Mouse (Mus musculus) myocyte (in vitro differentiated cells): ENCODE results near the gene Arl15.

Experiments
- CEBPB ChIP-seq: IDR thresholded peaks from 2 replicates; pipeline ENCODE4 v1.6.1; 2011; ENCODE audit warnings: mild to moderate bottlenecking, moderate library complexity; ENCODE audit not compliant: poor library complexity, insufficient read depth, severe bottlenecking
- E2F4 ChIP-seq: IDR thresholded peaks from one replicate; pipeline ENCODE4 v1.6.1; 2011; ENCODE audit warnings: mild to moderate bottlenecking, control low read depth, moderate library complexity; ENCODE audit not compliant: insufficient read depth
- MAX ChIP-seq: IDR thresholded peaks from one replicate; pipeline ENCODE4 v1.6.1; 2011; ENCODE audit warnings: low read depth, mild to moderate bottlenecking, control low read depth
- MYOD1 ChIP-seq, 3 experiments: IDR thresholded peaks; one replicate each; pipeline ENCODE4 v1.6.1; 2011; ENCODE audit warnings: control low read depth in 2 of 3, low read depth in 2 of 3, mild to moderate bottlenecking in 2 of 3, moderate library complexity in 1 of 3; ENCODE audit not compliant: insufficient read length in 2 of 3, control insufficient read depth in 1 of 3
- MYOG ChIP-seq, 3 experiments: IDR thresholded peaks; one replicate each; pipeline ENCODE4 v1.6.1; 2011; ENCODE audit warnings: control low read depth in 2 of 3, low read depth in 2 of 3, mild to moderate bottlenecking in 2 of 3; ENCODE audit not compliant: insufficient read length in 2 of 3, control insufficient read depth in 1 of 3, insufficient read depth in 1 of 3
- POLR2A ChIP-seq: IDR thresholded peaks from one replicate; pipeline ENCODE4 v1.6.1; 2011; ENCODE audit warnings: low read depth, mild to moderate bottlenecking, control low read depth, moderate library complexity; ENCODE audit not compliant: insufficient read length
- POLR2AphosphoS2 ChIP-seq: IDR thresholded peaks from one replicate; pipeline ENCODE4 v1.6.1; 2011; ENCODE audit warnings: low read depth, control low read depth; ENCODE audit not compliant: insufficient read length
- SRF ChIP-seq: IDR thresholded peaks from one replicate; pipeline ENCODE4 v1.6.1; 2011; ENCODE audit warnings: low read depth; ENCODE audit not compliant: control insufficient read depth, insufficient read length
- TCF12 ChIP-seq: IDR thresholded peaks from one replicate; pipeline ENCODE4 v1.6.1; 2011; ENCODE audit warnings: mild to moderate bottlenecking, control low read depth; ENCODE audit not compliant: poor library complexity, insufficient read depth, severe bottlenecking
- USF1 ChIP-seq: IDR thresholded peaks from one replicate; pipeline ENCODE4 v1.6.1; 2011; ENCODE audit warnings: low read depth, mild to moderate bottlenecking, control low read depth, moderate library complexity

DNA sequence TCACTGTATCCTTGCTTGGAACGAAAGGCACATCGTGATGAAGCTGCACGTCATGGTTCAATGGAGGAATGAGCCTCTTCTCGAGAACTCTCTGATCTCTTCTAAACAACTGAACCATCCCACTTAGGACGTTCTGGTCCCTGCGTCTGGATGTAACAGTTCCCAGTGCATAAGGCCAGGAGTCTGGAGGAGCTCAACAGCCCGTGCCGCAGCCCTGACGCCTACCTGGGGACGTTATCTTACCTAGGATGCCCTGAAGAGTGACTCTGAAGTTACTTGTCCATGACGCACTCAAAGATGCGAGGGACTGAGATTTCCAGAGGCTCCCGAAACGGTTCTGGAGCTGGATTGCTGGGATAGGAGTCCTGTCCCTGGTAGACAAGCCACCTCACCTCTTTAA is 121.4 kb downstream of the Arl15 start:
- TF ChIP-seq TCF12 = no peak
- no peak for TF ChIP-seq POLR2A
- TF ChIP-seq MAX = no peak
- TF ChIP-seq CEBPB = no peak
- TF ChIP-seq MYOG (IDR thresholded peaks at IDR 0.05; ENCODE audit: control insufficient read depth in 1 of 3, insufficient read depth in 1 of 3, insufficient read length in 2 of 3, low read depth in 2 of 3) = no peak
- TF ChIP-seq POLR2AphosphoS2 = no peak
- no peak for TF ChIP-seq MYOD1 (IDR thresholded peaks at IDR 0.05; ENCODE audit: control insufficient read depth in 1 of 3, insufficient read length in 2 of 3, low read depth in 2 of 3)
- no peak for TF ChIP-seq SRF
- TF ChIP-seq USF1 = no peak
- no peak for TF ChIP-seq E2F4
